Mouse (Mus musculus): Measurements from ENCODE around the gene Hoxc11.

The Hoxc11 gene

GRCm38 (mm10) chr15:102936279-102936972 lies 17.8 kb upstream of the Hoxc11 start, which contains the start of gene Hoxc12:
Gene Hoxc12 (plus strand): TSS chr15:102936757.
- DNase-seq (ENCODE audit: inconsistent age in 2 of 2, low spot score in 1 of 2): no peak

- DNase-seq (ENCODE audit: inconsistent age in 2 of 2, low spot score in 1 of 2): no peak
Measured at GRCm38 (mm10) chr15:102937036-102937666, 17.1 kb upstream of the Hoxc11 start.

- no peak for DNase-seq (ENCODE audit: inconsistent age in 2 of 2, low spot score in 1 of 2)
Measured at GRCm38 (mm10) chr15:102939256-102940155, 14.7 kb upstream of the Hoxc11 start.

- peak in 1 of 2 experiments; percentile 41 for DNase-seq (ENCODE audit: inconsistent age in 2 of 2, low spot score in 1 of 2)
Measured at GRCm38 (mm10) chr15:102942739-102943467, 11.3 kb upstream of the Hoxc11 start.

- no peak for DNase-seq (ENCODE audit: inconsistent age in 2 of 2, low spot score in 1 of 2)
Measured at GRCm38 (mm10) chr15:102943468-102943813, 10.8 kb upstream of the Hoxc11 start.

GRCm38 (mm10) chr15:102945185-102946077 lies 8.8 kb upstream of the Hoxc11 start:
- no peak for DNase-seq (ENCODE audit: inconsistent age in 2 of 2, low spot score in 1 of 2)

GRCm38 (mm10) chr15:102947276-102947675 lies 7.0 kb upstream of the Hoxc11 start:
- DNase-seq (ENCODE audit: inconsistent age in 2 of 2, low spot score in 1 of 2): no peak

GRCm38 (mm10) chr15:102948842-102949241 lies 5.4 kb upstream of the Hoxc11 start:
- DNase-seq (ENCODE audit: inconsistent age in 2 of 2, low spot score in 1 of 2): no peak

GRCm38 (mm10) chr15:102949696-102950095 lies 4.5 kb upstream of the Hoxc11 start:
- no peak for DNase-seq (ENCODE audit: inconsistent age in 2 of 2, low spot score in 1 of 2)

- no peak for DNase-seq (ENCODE audit: inconsistent age in 2 of 2, low spot score in 1 of 2)
Measured at GRCm38 (mm10) chr15:102950877-102951276, 3.4 kb upstream of the Hoxc11 start.

- no peak for DNase-seq (ENCODE audit: inconsistent age in 2 of 2, low spot score in 1 of 2)
Measured at GRCm38 (mm10) chr15:102953561-102953960, 666 bp upstream of the Hoxc11 start.

- DNase-seq (ENCODE audit: inconsistent age in 2 of 2, low spot score in 1 of 2): no peak
Measured at GRCm38 (mm10) chr15:102955007-102955382, 768 bp downstream of the Hoxc11 start.

- DNase-seq (ENCODE audit: inconsistent age in 2 of 2, low spot score in 1 of 2): peak in 1 of 2 experiments; percentile 54
Measured at GRCm38 (mm10) chr15:102955833-102956640, 1.8 kb downstream of the Hoxc11 start.

- DNase-seq (ENCODE audit: inconsistent age in 2 of 2, low spot score in 1 of 2): no peak
Measured at GRCm38 (mm10) chr15:102956906-102957305, 2.7 kb downstream of the Hoxc11 start.

GRCm38 (mm10) chr15:102959663-102960191 lies 5.5 kb downstream of the Hoxc11 start:
- DNase-seq (ENCODE audit: inconsistent age in 2 of 2, low spot score in 1 of 2): no peak

GRCm38 (mm10) chr15:102961728-102962127 lies 7.5 kb downstream of the Hoxc11 start:
- no peak for DNase-seq (ENCODE audit: inconsistent age in 2 of 2, low spot score in 1 of 2)

GRCm38 (mm10) chr15:102962492-102962891 lies 8.3 kb downstream of the Hoxc11 start:
- no peak for DNase-seq (ENCODE audit: inconsistent age in 2 of 2, low spot score in 1 of 2)

GRCm38 (mm10) chr15:102963259-102963658 lies 9.0 kb downstream of the Hoxc11 start:
- no peak for DNase-seq (ENCODE audit: inconsistent age in 2 of 2, low spot score in 1 of 2)
